Mouse (Mus musculus): ENCODE measurements around the gene Sema4g.

DNA sequence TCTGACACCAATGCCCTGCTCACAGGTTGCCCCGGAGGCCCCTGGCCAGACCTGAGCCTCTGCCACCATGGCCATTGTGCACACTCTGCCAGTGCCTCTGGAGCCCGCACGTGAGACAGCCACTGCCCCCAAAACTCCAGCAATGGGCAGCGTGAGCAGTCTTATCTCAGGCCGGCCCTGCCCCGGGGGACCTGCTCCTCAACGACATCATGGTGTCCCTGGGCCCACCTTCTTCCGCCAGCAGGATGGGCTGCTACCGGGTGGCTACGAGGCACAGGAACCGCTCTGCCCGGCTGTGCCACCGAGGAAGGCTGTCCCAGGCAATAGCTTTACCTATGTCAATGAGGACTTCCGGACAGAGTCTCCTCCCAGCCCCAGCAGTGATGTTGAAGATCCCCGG, 32.5 kb downstream of the Sema4g start:
- TF ChIP-seq POLR2A (IDR thresholded peaks at IDR 0.05; ENCODE audit: borderline replicate concordance, low read depth, low read length) (no peak), CTCF (IDR thresholded peaks at IDR 0.05; ENCODE audit: low read depth, low read length) (no peak)

All from bone marrow macrophage, adult 2 months (primary cell).